Mouse (Mus musculus) forebrain, embryonic 10.5 days (tissue): ENCODE data around the gene Btbd3. TPM values are rescaled to one million over a fixed set of nuclear protein-coding genes. Genes with fewer than 3 reads are reported as not detected.
"Not testable (repeated sequence)": the region's sequence is repeated elsewhere in the genome, so short reads cannot be mapped to it uniquely, and the experiment has no call there.

Experiments
- DNase-seq: peaks from one replicate; pipeline ENCODE4 v3.0.0-alpha.2; 2017; ENCODE audit warnings: low spot score; ENCODE audit errors: extremely low spot score
- H3K27ac ChIP-seq: fragments of 300-500 bp; sonication (generic); 2 replicates; pipeline ENCODE4 v1.5.1; 2016; ENCODE audit warnings: mild to moderate bottlenecking
- H3K27me3 ChIP-seq: fragments of 300-500 bp; sonication (generic); 2 replicates; pipeline ENCODE4 v1.6.1; 2016; ENCODE audit warnings: mild to moderate bottlenecking; ENCODE audit not compliant: poor library complexity, severe bottlenecking
- H3K36me3 ChIP-seq: fragments of 300-500 bp; sonication (generic); replicated peaks from 2 replicates; pipeline ENCODE4 v1.6.1; 2016; ENCODE audit warnings: mild to moderate bottlenecking, moderate library complexity
- H3K4me1 ChIP-seq: fragments of 300-500 bp; sonication (generic); 2 replicates; pipeline ENCODE4 v1.6.1; 2016
- H3K4me3 ChIP-seq: fragments of 300-500 bp; sonication (generic); 2 replicates; pipeline ENCODE4 v1.5.1; 2016; ENCODE audit warnings: mild to moderate bottlenecking, moderate library complexity
- H3K9me3 ChIP-seq: fragments of 300-500 bp; sonication (generic); 2 replicates; pipeline ENCODE4 v1.6.1; 2016; ENCODE audit warnings: mild to moderate bottlenecking, moderate library complexity
- WGBS: fragments of 180-500 bp; shearing (Covaris S2); methylation state at CpG from one replicate; pipeline ENCODE4 v1.1.7; 2016; 5-methylcytosine and 5-hydroxymethylcytosine counted together
- polyA plus RNA-seq: library from polyadenylated mRNA; unstranded; fragments of >200 nt; fragmentation: Nextera tagmentation; extraction: Ambion mirVana; gene quantifications from 2 replicates; pipeline ENCODE4 v1.2.1, GENCODE M21; 2016

Btbd3 gene
- polyA plus RNA-seq, 1 experiment from 2014 or later = 12.2 TPM

GRCm38 (mm10) chr2:138285811-138286210, 29.4 kb downstream of the Btbd3 start:
- Histone ChIP-seq H3K4me1 (no peaks in the 10 kb centered on the region), H3K36me3 (peaks cover 67% of the 10 kb centered on the region), H3K27ac (no peak overlapping the region), H3K4me3 (no peak overlapping the region), H3K27me3 (no peaks in the 10 kb centered on the region), H3K9me3 (no peaks in the 10 kb centered on the region; the same call in 1 of the 2 replicates)
- no peak for DNase-seq
- WGBS = 92% methylated on average over 4 of the region's 4 CpGs

GRCm38 (mm10) chr2:138290154-138290553, 33.8 kb downstream of the Btbd3 start:
- H3K9me3 ChIP-seq = no peaks in the 10 kb centered on the region; the same call in 1 of the 2 replicates
- no peak overlapping the region for H3K4me3 ChIP-seq
- H3K4me1 ChIP-seq = no peaks in the 10 kb centered on the region
- no peak for DNase-seq
- H3K36me3 ChIP-seq = peaks cover 32% of the 10 kb centered on the region
- no peaks in the 10 kb centered on the region for H3K27me3 ChIP-seq
- 94% methylated on average over 2 of the region's 2 CpGs for WGBS
- no peak overlapping the region for H3K27ac ChIP-seq

- H3K27me3 ChIP-seq = no peaks in the 10 kb centered on the region
- H3K27ac ChIP-seq = no peak overlapping the region
- WGBS = 83% methylated on average over 3 of the region's 3 CpGs
- H3K4me1 ChIP-seq = no peaks in the 10 kb centered on the region
- no peaks in the 10 kb centered on the region for H3K36me3 ChIP-seq
- H3K9me3 ChIP-seq = no peaks in the 10 kb centered on the region
- no peak for DNase-seq
- no peak overlapping the region for H3K4me3 ChIP-seq
Measured at GRCm38 (mm10) chr2:138294286-138294685, 37.9 kb downstream of the Btbd3 start.

GRCm38 (mm10) chr2:138306236-138306635, 49.9 kb downstream of the Btbd3 start:
- no peaks in the 10 kb centered on the region for H3K27me3 ChIP-seq
- WGBS = 90% methylated on average over 2 of the region's 2 CpGs
- no peaks in the 10 kb centered on the region for H3K4me1 ChIP-seq
- H3K9me3 ChIP-seq = no peaks in the 10 kb centered on the region
- DNase-seq = no peak
- H3K36me3 ChIP-seq = no peaks in the 10 kb centered on the region
- H3K4me3 ChIP-seq = no peak overlapping the region
- no peak overlapping the region for H3K27ac ChIP-seq

GRCm38 (mm10) chr2:138315644-138316043, 59.3 kb downstream of the Btbd3 start:
- Histone ChIP-seq H3K27ac (no peak overlapping the region), H3K9me3 (no peaks in the 10 kb centered on the region), H3K36me3 (no peaks in the 10 kb centered on the region), H3K27me3 (no peaks in the 10 kb centered on the region), H3K4me1 (no peaks in the 10 kb centered on the region), H3K4me3 (no peak overlapping the region)
- no peak for DNase-seq
- WGBS = 87% methylated on average over 7 of the region's 7 CpGs

- Histone ChIP-seq H3K4me1 (no peaks in the 10 kb centered on the region), H3K27me3 (no peaks in the 10 kb centered on the region), H3K4me3 (no peak overlapping the region), H3K27ac (no peak overlapping the region), H3K36me3 (no peaks in the 10 kb centered on the region), H3K9me3 (no peaks in the 10 kb centered on the region)
- DNase-seq = no peak
Measured at GRCm38 (mm10) chr2:138320408-138320807, 64.0 kb downstream of the Btbd3 start.

GRCm38 (mm10) chr2:138321041-138321481, 64.7 kb downstream of the Btbd3 start:
- no peaks in the 10 kb centered on the region for H3K9me3 ChIP-seq
- no peak overlapping the region for H3K27ac ChIP-seq
- H3K4me3 ChIP-seq = no peak overlapping the region
- H3K27me3 ChIP-seq = no peaks in the 10 kb centered on the region
- WGBS = 83% methylated on average over 4 of the region's 4 CpGs
- no peaks in the 10 kb centered on the region for H3K4me1 ChIP-seq
- H3K36me3 ChIP-seq = no peaks in the 10 kb centered on the region
- DNase-seq = no peak

- no peak overlapping the region for H3K27ac ChIP-seq
- no peaks in the 10 kb centered on the region for H3K9me3 ChIP-seq
- DNase-seq = no peak
- no peaks in the 10 kb centered on the region for H3K27me3 ChIP-seq
- no peak overlapping the region for H3K4me3 ChIP-seq
- no peaks in the 10 kb centered on the region for H3K36me3 ChIP-seq
- no peaks in the 10 kb centered on the region for H3K4me1 ChIP-seq
- 84% methylated on average over 16 of the region's 16 CpGs for WGBS
Measured at GRCm38 (mm10) chr2:138322270-138323114, 66.1 kb downstream of the Btbd3 start.

- Histone ChIP-seq H3K36me3 (no peaks in the 10 kb centered on the region), H3K27me3 (no peaks in the 10 kb centered on the region), H3K9me3 (no peaks in the 10 kb centered on the region), H3K4me3 (no peak overlapping the region), H3K27ac (no peak overlapping the region), H3K4me1 (no peaks in the 10 kb centered on the region)
- no peak for DNase-seq
- WGBS = 70% methylated on average over 4 of the region's 4 CpGs
Measured at GRCm38 (mm10) chr2:138326367-138326766, 70.0 kb downstream of the Btbd3 start.

- H3K9me3 ChIP-seq, H3K4me3 ChIP-seq, DNase-seq, H3K36me3 ChIP-seq, H3K27ac ChIP-seq, H3K27me3 ChIP-seq: not testable (repeated sequence)
- 87% methylated on average over 2 of the region's 2 CpGs for WGBS
- H3K4me1 ChIP-seq = peaks cover 13% of the 10 kb centered on the region
Measured at GRCm38 (mm10) chr2:138334198-138334597, 77.8 kb downstream of the Btbd3 start.

GRCm38 (mm10) chr2:138337886-138338494, 81.6 kb downstream of the Btbd3 start:
- Histone ChIP-seq H3K36me3 (no peaks in the 10 kb centered on the region), H3K4me3 (no peak overlapping the region), H3K4me1 (peaks cover 13% of the 10 kb centered on the region), H3K27me3 (no peaks in the 10 kb centered on the region), H3K9me3 (no peaks in the 10 kb centered on the region), H3K27ac (no peak overlapping the region)
- no peak for DNase-seq
- WGBS = 53% methylated on average over 6 of the region's 6 CpGs

GRCm38 (mm10) chr2:138338524-138338923, 82.2 kb downstream of the Btbd3 start:
- Histone ChIP-seq H3K36me3 (no peaks in the 10 kb centered on the region), H3K4me1 (peaks cover 13% of the 10 kb centered on the region), H3K9me3 (no peaks in the 10 kb centered on the region), H3K27me3 (no peaks in the 10 kb centered on the region), H3K4me3 (no peak overlapping the region), H3K27ac (no peak overlapping the region)
- no peak for DNase-seq
- WGBS = 80% methylated on average over 1 of the region's 1 CpGs

- Histone ChIP-seq H3K4me3 (no peak overlapping the region), H3K9me3 (no peaks in the 10 kb centered on the region), H3K27ac (no peak overlapping the region), H3K4me1 (no peaks in the 10 kb centered on the region), H3K27me3 (no peaks in the 10 kb centered on the region), H3K36me3 (no peaks in the 10 kb centered on the region)
- DNase-seq = no peak
- WGBS = 90% methylated on average over 3 of the region's 3 CpGs
Measured at GRCm38 (mm10) chr2:138355366-138355765, 99.0 kb downstream of the Btbd3 start.
